ENCODE assay signal across 22 mouse cellular contexts in genomic region chr7:45040851-45041250, GRCm38 (mm10). TPM values are rescaled to one million over a fixed set of nuclear protein-coding genes. Genes with fewer than 3 reads are reported as not detected.
DNase-seq lines count a peak whose midpoint lies in the region; ATAC-seq and TF ChIP-seq lines count a peak whose summit lies in the region.
"Had no signal": no experiment of that assay in that cellular context is flagged by ENCODE, and none has a peak within 500 bp of the region (broad histone marks: within the 10 kb centered on the region; RNA-seq: fewer than 3 reads in every experiment).

No protein-coding gene starts in this region.

- TF ChIP-seq CTCF in gastrocnemius, adult 2 months (IDR thresholded peaks at IDR 0.05): no peak

- 0 out of 2 replicates have a peak overlapping the region, but pooled peaks have one; percentile 7 for H3K4me3 ChIP-seq in gastrocnemius, adult 2 months
- H3K4me3 ChIP-seq: embryonic facial prominence, embryonic 12.5 days; embryonic facial prominence, embryonic 15.5 days; hindbrain, embryonic 13.5 days had no signal

- peak overlapping the region; percentile 89 for H3K27ac ChIP-seq in gastrocnemius, adult 2 months
- H3K27ac ChIP-seq: embryonic facial prominence, embryonic 12.5 days; embryonic facial prominence, embryonic 15.5 days; hindbrain, embryonic 13.5 days; hindbrain, postnatal 0 days had no signal

- DNase-seq in gastrocnemius, adult 18-20 months (ENCODE audit: low spot score): peak; percentile 80
- no peak for DNase-seq in gastrocnemius, postnatal 4 days (ENCODE audit: low spot score in 2 of 2)
- DNase-seq in gastrocnemius, adult 2 months: peak; percentile 89
- DNase-seq in gastrocnemius, postnatal 10 days: peak; percentile 72
- peak; percentile 54 to 58 for DNase-seq in gastrocnemius, postnatal 36 days
- DNase-seq in frontal cortex, postnatal 14 days (ENCODE audit: low spot score in 2 of 2): no peak
- DNase-seq: adrenal gland, adult 2 months; adrenal gland, postnatal 14 days; B cell, adult 2 months; cerebellum, adult 11 months; cerebellum, adult 2 months; cerebellum, adult 9-11 months; cerebellum, postnatal 25 days; kidney, adult 2 months had no signal

- ATAC-seq in CD4-positive, CD25-positive, alpha-beta regulatory T cell, adult 4 months: no peak
- ATAC-seq: forebrain, embryonic 16.5 days; hindbrain, postnatal 0 days; inflammation-experienced regulatory T-cells, adult 6 months; intestine, embryonic 16.5 days had no signal

- intact Hi-C loops in gastrocnemius, adult 2 months (cut with DNase I): no loop called here
- intact Hi-C loops in gastrocnemius, postnatal 36 days (cut with DNase I): no loop called here

RNA-seq across cellular contexts. Expression of gene Prr12, which starts 11.8 kb away (rescaled TPM):
- 10 to 100 TPM; 13.1 to 16.0 TPM for total RNA-seq in gastrocnemius, adult 18-20 months (2021)
- 10 to 100 TPM; 63.9 to 65.2 TPM for total RNA-seq in gastrocnemius, postnatal 4 days (2021)
- 10 to 100 TPM; 12.8 to 16.1 TPM for total RNA-seq in gastrocnemius, adult 2 months (2021)
- 10 to 100 TPM; 36.0 to 43.1 TPM for total RNA-seq in gastrocnemius, postnatal 10 days (2021)
- 10 to 100 TPM; 11.3 to 14.1 TPM for total RNA-seq in gastrocnemius, postnatal 36 days (2021)
- polyA plus RNA-seq in CD4-positive, CD25-positive, alpha-beta regulatory T cell, adult 4 months (2017; shearing (Covaris generic)): 10 to 100 TPM; 10.8 to 10.9 TPM

RNA-seq across cellular contexts. Expression of gene Nosip, which starts 21.4 kb away (rescaled TPM):
- 10 to 100 TPM; 27.9 to 28.3 TPM for total RNA-seq in gastrocnemius, adult 18-20 months (2021)
- total RNA-seq in gastrocnemius, postnatal 4 days (2021): 10 to 100 TPM; 47.3 to 48.3 TPM
- 10 to 100 TPM; 30.2 to 32.9 TPM for total RNA-seq in gastrocnemius, adult 2 months (2021)
- 10 to 100 TPM; 35.9 to 40.5 TPM for total RNA-seq in gastrocnemius, postnatal 10 days (2021)
- total RNA-seq in gastrocnemius, postnatal 36 days (2021): 10 to 100 TPM; 29.0 to 30.8 TPM
- 100 to 1,000 TPM; 158 to 199 TPM for polyA plus RNA-seq in CD4-positive, CD25-positive, alpha-beta regulatory T cell, adult 4 months (2017; shearing (Covaris generic))

RNA-seq across cellular contexts. Expression of gene Prrg2, which starts 21.6 kb away (rescaled TPM):
- 10 to 100 TPM; 10.2 to 10.4 TPM for total RNA-seq in gastrocnemius, adult 18-20 months (2021)
- 10 to 100 TPM; 11.7 to 12.3 TPM for total RNA-seq in gastrocnemius, postnatal 4 days (2021)
- 10 to 100 TPM in 1 of 2 experiments, 1 to 10 TPM in 1; 8.1 to 11.0 TPM for total RNA-seq in gastrocnemius, adult 2 months (2021)
- total RNA-seq in gastrocnemius, postnatal 10 days (2021): 10 to 100 TPM in 1 of 2 experiments, 1 to 10 TPM in 1; 8.5 to 10.7 TPM
- total RNA-seq in gastrocnemius, postnatal 36 days (2021): 1 to 10 TPM; 8.0 to 8.8 TPM
- polyA plus RNA-seq in CD4-positive, CD25-positive, alpha-beta regulatory T cell, adult 4 months (2017; shearing (Covaris generic)): 1 to 10 TPM; 1.7 to 2.8 TPM

RNA-seq across cellular contexts. Expression of gene Rras, which starts 23.1 kb away (rescaled TPM):
- total RNA-seq in gastrocnemius, adult 18-20 months (2021): 10 to 100 TPM; 20.8 to 26.8 TPM
- 100 to 1,000 TPM; 119 to 123 TPM for total RNA-seq in gastrocnemius, postnatal 4 days (2021)
- 10 to 100 TPM; 22.6 to 25.5 TPM for total RNA-seq in gastrocnemius, adult 2 months (2021)
- 10 to 100 TPM; 75.5 to 80.6 TPM for total RNA-seq in gastrocnemius, postnatal 10 days (2021)
- 10 to 100 TPM; 20.6 to 21.8 TPM for total RNA-seq in gastrocnemius, postnatal 36 days (2021)
- 1 to 10 TPM; 2.0 to 3.9 TPM for polyA plus RNA-seq in CD4-positive, CD25-positive, alpha-beta regulatory T cell, adult 4 months (2017; shearing (Covaris generic))

RNA-seq across cellular contexts. Expression of gene Scaf1, which starts 24.7 kb away (rescaled TPM):
- total RNA-seq in gastrocnemius, adult 18-20 months (2021): 10 to 100 TPM; 41.3 to 46.2 TPM
- total RNA-seq in gastrocnemius, postnatal 4 days (2021): 10 to 100 TPM; 74.1 to 76.0 TPM
- total RNA-seq in gastrocnemius, adult 2 months (2021): 10 to 100 TPM; 41.7 to 44.3 TPM
- total RNA-seq in gastrocnemius, postnatal 10 days (2021): 10 to 100 TPM; 47.7 to 55.8 TPM
- 10 to 100 TPM; 36.9 to 40.2 TPM for total RNA-seq in gastrocnemius, postnatal 36 days (2021)
- 1 to 10 TPM; 7.0 to 9.3 TPM for polyA plus RNA-seq in CD4-positive, CD25-positive, alpha-beta regulatory T cell, adult 4 months (2017; shearing (Covaris generic))

Comparison
In these comparisons a context has a peak if more than half of its experiments do, and no peak if none do; other contexts are left out.
1. DNase-seq: peak in gastrocnemius, adult 18-20 months (single experiment), gastrocnemius, adult 2 months (single experiment), gastrocnemius, postnatal 10 days (single experiment) and gastrocnemius, postnatal 36 days (2 of 2); none in gastrocnemius, postnatal 4 days (0 of 2) and frontal cortex, postnatal 14 days (0 of 2).